Mouse (Mus musculus) cerebellum, adult (tissue): ENCODE measurements around the gene Fam83e.

Experiments
- ATAC-seq: cut with Nextera tagmentation; 2 replicates; pipeline ENCODE4 v1.9.2; 2017; ENCODE audit warnings: mild to moderate bottlenecking, moderate library complexity, mixed read lengths; ENCODE audit not compliant: insufficient number of reproducible peaks, low FRiP score, low TSS enrichment

Fam83e gene

DNA sequence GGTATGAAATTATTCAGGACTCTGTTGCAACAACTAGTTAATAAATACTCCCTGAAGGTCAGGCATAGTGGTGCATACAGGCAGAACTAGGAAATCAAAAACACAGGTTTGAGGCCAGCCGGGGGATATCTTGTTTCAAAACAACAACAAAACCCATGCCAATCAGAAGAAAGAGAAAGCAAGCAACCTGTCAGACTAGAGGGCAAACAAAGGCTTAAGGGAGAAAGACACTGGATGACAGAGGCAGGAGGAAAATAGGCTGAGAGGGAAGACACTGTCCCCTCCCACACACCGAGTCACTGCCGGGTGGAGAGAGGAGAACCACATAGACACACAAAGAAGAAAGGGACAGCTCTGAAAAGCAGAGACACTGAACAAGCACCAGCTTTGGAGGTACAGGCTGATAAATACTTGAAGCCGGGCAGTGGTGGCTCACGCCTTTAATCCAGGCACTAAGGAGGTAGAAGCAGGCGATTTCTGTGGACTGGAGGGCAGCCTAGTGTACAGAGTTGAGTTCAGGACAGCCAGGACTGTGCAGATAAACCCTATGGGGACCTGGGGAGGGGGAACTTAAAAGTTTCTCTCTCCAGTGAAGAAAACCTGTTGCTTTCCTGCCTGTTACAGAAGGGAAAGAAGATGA is 7.0 kb upstream of the Fam83e start:
- ATAC-seq = no peak

DNA sequence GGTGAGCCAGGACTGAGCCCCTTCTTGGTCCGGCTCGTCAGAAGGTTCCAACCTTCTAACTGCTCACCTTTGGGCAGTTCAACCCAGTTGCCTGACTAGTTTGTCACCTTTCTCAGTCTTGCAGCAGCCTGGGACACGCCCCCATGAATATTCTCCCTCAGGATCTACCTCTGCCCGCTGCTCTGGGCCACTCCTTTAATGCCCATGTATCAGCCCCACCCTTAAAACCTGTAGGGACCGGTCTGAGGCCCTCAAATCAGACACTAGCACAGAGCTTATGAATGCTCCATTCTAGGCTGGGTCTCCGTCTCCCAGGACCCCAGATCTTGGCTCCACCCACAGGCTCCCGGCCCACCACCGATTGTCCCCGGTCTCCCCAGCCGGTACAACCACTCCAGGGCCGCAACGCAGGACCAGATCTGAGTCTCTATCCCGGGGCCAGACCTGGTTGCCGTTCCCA is 6.4 kb upstream of the Fam83e start:
- no peak for ATAC-seq

- ATAC-seq = peak; percentile 78
These were observed 5.8 kb upstream of the Fam83e start, which contains the start of gene Rpl18 for GRCm38 (mm10) chr7:45715090-45715708. Rpl18 (plus strand) TSS chr7:45715457.

GRCm38 (mm10) chr7:45715741-45716459 is 5.1 kb upstream of the Fam83e start:
- no peak for ATAC-seq

GRCm38 (mm10) chr7:45716460-45716857 is 4.6 kb upstream of the Fam83e start:
- ATAC-seq = no peak

GRCm38 (mm10) chr7:45716952-45717917 is 3.8 kb upstream of the Fam83e start:
- ATAC-seq = no peak

DNA sequence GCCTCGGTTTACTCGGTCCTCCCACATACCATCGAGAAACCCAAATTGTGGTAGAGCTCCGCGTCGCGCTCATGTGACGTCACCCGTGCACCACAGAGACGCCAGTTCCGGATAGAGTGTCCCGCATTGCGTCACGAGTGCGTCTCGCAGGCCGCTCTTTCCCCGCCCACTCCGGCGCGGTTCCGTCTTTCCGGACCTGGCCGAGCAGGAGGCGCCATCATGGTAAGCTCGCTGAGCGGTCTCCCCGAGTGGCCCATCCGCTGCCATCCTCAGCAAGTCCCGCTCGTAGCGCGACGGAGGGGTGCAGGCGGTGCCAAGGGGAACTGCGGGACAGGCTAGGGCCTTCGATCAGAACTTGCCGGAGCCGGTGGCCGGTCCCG is 3.1 kb upstream of the Fam83e start, which contains the start of gene Sphk2:
Gene Sphk2 (minus strand): TSS at position 85 of the 380 bp plus-strand sequence.
- peak; percentile 50; the same call in 1 of the 2 replicates for ATAC-seq

GRCm38 (mm10) chr7:45718331-45718730 is 2.7 kb upstream of the Fam83e start:
- no peak for ATAC-seq

DNA sequence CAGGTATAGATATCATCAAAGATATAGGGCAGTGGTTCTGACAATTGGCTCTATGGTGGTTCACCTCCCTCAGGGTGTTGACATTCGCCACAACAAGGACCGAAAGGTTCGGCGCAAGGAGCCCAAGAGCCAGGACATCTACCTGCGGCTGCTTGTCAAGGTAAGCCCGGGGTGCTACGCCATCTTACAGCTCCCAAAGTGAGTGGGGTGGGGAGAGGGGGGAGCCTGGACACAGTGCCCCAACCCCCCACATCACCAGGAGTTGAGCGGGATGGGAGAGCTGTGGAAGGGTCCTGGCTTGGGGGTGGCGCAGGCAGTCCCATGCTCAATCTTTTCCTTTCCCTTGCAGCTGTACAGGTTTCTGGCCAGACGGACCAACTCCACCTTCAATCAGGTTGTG is 1.8 kb upstream of the Fam83e start:
- no peak for ATAC-seq

DNA sequence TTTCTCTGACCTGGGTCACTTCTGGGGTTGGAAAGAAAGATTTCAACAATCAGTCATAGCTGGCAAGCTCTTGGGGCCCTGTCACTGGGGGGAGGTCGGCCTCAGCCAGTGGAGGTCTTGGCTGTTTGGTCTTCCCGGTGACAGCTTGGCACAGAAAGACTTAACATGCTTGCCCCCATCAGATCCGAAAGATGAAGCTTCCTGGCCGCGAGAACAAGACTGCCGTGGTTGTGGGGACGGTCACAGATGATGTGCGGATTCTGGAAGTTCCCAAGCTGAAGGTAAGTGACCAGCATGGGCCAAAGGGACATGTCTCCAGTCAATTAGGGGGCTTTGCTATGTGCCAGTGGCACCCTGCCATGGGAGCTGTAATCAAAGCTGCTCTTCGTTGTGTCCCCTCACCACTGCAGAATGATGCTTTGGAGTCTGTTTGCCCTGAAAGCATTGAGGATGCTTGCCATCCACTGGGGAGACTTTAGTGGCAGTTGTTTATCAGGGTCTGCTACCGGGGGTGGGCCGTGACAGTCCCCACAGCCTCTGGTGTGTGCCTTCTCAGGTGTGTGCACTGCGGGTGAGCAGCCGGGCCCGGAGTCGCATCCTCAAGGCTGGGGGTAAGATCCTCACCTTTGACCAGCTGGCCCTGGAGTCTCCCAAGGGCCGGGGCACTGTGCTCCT is 1.1 kb upstream of the Fam83e start:
- ATAC-seq = no peak

DNA sequence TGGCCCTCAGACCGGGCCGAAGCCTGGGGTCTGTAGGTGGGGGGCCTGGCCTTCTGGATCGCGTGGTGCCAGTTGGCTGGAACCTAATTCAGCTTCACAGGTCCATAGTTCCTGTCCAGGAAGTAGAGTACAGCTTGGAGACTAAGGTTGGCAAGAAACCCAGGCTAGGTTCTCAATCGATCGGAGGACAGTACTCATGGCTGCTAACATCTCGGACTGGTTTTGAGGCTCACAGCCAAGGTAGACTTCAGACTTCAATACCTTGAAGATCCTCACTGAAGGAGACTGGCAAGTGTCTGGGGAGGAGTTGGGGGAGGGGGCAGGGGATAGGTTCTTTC is 191 bp downstream of the Fam83e start:
- no peak for ATAC-seq

DNA sequence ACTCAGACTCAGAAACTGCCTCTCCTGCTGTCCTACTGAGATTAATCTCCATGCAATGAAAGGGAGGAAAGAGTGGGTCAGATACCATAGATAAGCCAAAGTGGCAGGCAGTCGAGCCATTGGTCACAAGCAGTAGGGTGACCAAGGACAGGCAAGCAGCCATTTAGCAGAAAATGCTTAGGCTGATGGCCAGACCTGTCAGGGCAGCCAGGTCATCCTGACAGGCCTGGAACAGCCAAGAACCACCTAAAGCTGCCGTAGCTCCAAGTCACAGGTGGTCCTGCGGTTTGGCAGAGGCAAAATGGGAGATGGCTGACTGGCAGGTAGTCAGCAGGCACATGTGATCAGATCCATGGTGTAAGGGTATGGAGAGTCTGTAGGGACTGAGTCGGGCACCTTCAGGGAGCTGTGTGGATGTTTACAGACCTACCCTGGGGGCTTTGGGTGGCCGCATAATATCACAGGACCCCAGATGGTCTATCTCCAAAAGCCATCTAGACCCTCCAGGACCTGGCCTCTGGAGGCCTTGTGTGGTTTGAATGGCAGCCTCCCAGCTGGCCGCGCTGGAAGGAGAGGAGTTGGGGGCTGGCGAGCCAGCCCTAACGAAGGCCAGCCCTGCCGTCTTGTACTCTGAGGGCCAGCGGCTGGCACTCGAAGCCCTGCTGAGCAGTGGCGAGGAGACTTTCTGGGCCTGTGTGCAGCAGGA is 783 bp downstream of the Fam83e start:
- no peak for ATAC-seq

DNA sequence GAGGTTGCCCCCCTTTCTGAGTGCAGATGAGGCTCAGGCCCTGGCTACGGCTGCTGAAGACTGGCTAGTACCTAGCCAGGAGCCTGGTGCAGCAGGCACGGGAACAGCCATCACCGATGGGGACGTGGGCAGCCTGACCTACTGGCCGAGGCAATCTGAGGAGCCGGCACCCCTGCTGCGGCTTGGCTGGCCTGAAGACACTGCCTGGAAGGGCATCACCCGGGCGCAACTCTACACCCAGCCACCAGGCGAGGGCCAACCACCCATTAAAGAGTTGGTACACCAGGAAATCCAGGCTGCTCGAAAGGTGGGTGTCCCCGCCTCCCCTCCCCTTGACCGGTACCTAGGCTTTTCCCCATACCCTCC is 1.3 kb downstream of the Fam83e start:
- ATAC-seq = no peak

GRCm38 (mm10) chr7:45723301-45723700 is 2.3 kb downstream of the Fam83e start:
- no peak for ATAC-seq

DNA sequence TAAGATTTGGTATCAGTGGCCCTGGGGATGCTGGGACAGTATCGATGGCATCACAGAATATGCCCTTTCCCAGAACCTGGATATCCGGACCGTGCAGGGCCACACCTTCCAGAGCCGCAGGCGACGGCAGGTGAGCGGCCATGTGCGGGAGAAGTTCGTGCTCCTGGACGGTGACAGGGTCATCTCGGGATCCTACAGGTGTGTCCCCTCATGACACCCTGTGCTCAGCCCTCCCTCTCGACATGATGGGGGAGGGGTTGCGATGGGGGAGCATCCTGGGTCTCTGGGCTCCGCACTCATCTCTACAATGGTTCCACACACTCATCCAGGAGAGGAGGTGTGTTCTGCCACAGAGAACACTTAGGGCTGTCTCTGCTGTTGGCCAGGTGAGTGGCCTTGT is 2.8 kb downstream of the Fam83e start:
- no peak for ATAC-seq

DNA sequence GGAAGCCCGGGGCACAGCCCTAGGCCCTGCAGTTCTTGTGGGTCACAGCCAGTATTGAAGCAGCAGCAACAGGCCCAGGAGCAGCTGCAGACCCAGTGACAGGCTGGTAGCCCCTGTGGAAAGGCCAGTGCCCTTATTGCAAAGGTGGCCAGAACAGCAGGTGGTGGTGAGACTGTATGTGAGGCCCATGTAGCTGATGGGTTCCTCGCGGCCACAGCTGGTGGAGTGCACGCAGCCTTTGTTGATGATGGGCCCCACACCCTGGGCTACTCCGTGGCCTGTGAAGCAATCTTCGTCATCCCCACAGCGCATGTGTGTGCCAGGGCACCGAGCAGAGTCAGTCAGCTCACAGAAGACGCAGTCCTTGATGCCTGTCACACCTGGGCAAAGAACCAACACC is 4.1 kb downstream of the Fam83e start:
- no peak for ATAC-seq

DNA sequence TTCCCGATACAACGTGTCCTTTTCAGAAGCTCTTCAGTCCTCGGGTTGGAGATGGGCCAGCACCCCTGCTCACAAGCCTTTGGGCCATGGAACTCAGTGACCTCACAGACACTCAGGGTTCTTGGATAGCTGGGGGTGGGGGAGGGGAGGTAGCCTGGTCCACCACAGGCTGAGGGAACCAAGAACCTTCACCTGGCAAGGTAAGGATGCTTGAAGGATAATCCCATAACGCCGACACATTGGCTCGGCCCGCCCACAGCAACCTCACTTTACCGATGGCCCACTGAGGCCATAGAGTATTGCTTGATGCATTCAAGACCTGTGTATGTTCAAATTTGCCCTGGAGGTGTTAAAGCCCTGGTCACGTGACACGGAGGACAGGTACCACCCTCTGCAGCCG is 4.7 kb downstream of the Fam83e start, which contains the start of gene Spaca4:
Gene Spaca4 (minus strand): TSS at position 101 of the 400 bp plus-strand sequence.
- no peak for ATAC-seq

GRCm38 (mm10) chr7:45726419-45726818 is 5.4 kb downstream of the Fam83e start:
- no peak for ATAC-seq

DNA sequence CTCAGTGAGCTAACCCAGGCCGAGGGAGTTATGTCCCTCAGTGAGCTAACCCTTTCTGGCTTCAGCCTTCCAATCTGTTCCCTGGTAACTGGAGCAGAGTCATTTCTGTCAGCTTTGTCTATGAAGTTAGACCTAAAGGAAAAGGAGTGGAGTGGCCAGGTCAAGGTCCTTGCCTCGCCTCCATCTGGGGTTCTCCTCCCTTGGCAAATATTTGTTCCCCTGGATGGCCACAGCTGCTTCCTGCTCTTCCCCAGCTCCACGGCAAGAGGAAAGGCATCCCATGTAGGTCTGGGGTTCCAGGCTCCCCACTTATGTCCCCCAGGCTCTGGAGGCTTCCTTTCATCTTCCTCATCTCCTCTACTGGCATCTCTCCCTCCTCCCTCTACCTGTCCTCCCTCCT is 6.6 kb downstream of the Fam83e start:
- ATAC-seq = no peak
